Mouse (Mus musculus) kidney, adult 2 months (tissue): ENCODE results near the gene Borcs5. TPM values are rescaled to one million over a fixed set of nuclear protein-coding genes. Genes with fewer than 3 reads are reported as not detected.
A peak's percentile ranks its signal among the peaks of the same experiment; 100 is the strongest.

ENCODE experiments used
- DNase-seq: peaks from one replicate; pipeline ENCODE4 v3.0.0; 2021
- H3K27ac ChIP-seq: fragments of 200-500 bp; 2 replicates; pipeline ENCODE4 v1.5.1; 2012; ENCODE audit warnings: low read depth, low read length, control low read depth, inconsistent platforms; ENCODE audit not compliant: insufficient read depth
- H3K27me3 ChIP-seq: fragments of 200-500 bp; replicated peaks from 2 replicates; pipeline ENCODE4 v1.6.1; 2012; ENCODE audit warnings: mild to moderate bottlenecking, moderate library complexity, low read length, inconsistent platforms; ENCODE audit not compliant: control insufficient read depth, insufficient read depth
- H3K36me3 ChIP-seq: fragments of 200-500 bp; 2 replicates; pipeline ENCODE4 v1.6.1; 2012; ENCODE audit warnings: mild to moderate bottlenecking, moderate library complexity, low read length, inconsistent platforms; ENCODE audit not compliant: control insufficient read depth, insufficient read depth
- H3K4me1 ChIP-seq: fragments of 200-500 bp; 2 replicates; pipeline ENCODE4 v1.6.1; 2011; ENCODE audit warnings: low read length; ENCODE audit not compliant: control insufficient read depth, insufficient read depth
- H3K4me3 ChIP-seq: fragments of 200-500 bp; 2 replicates; pipeline ENCODE4 v1.5.1; 2011; ENCODE audit warnings: mild to moderate bottlenecking, low read depth, low read length, control low read depth; ENCODE audit not compliant: insufficient read depth
- CTCF ChIP-seq: fragments of 200-500 bp; conservative IDR thresholded peaks from 2 replicates; pipeline ENCODE4 v1.5.1; 2011; ENCODE audit warnings: low read depth, mild to moderate bottlenecking, control low read depth, low read length, moderate library complexity, mixed read lengths; ENCODE audit not compliant: insufficient read depth, insufficient read length
- POLR2A ChIP-seq: fragments of 200-500 bp; IDR thresholded peaks from one replicate; pipeline ENCODE4 v1.6.1; 2011; ENCODE audit warnings: low read depth, low read length, control low read depth
- WGBS: fragments of 180-500 bp; shearing (Covaris S2); methylation state at CpG from one replicate; pipeline ENCODE4 v1.1.7; 2018; 5-methylcytosine and 5-hydroxymethylcytosine counted together
- polyA plus RNA-seq: library from polyadenylated mRNA; depleted of rRNA; stranded (reverse); fragments of >200 nt; gene quantifications from 2 replicates; pipeline ENCODE4 v1.2.3, GENCODE M21; 2012; rRNA removed

The Borcs5 gene
- polyA plus RNA-seq, 1 experiment, result 14.5 TPM

GRCm38 (mm10) chr6:134745876-134746275 is 106.6 kb downstream of the Borcs5 start:
- no peak overlapping the region for H3K4me3 ChIP-seq
- DNase-seq, result no peak
- WGBS, result 95% methylated on average over 7 of the region's 7 CpGs
- H3K36me3 ChIP-seq, result no peaks in the 10 kb centered on the region
- no peak for TF ChIP-seq CTCF
- TF ChIP-seq POLR2A, result no peak
- no peak overlapping the region for H3K27ac ChIP-seq
- no peaks in the 10 kb centered on the region for H3K4me1 ChIP-seq
- H3K27me3 ChIP-seq, result no peaks in the 10 kb centered on the region

DNA sequence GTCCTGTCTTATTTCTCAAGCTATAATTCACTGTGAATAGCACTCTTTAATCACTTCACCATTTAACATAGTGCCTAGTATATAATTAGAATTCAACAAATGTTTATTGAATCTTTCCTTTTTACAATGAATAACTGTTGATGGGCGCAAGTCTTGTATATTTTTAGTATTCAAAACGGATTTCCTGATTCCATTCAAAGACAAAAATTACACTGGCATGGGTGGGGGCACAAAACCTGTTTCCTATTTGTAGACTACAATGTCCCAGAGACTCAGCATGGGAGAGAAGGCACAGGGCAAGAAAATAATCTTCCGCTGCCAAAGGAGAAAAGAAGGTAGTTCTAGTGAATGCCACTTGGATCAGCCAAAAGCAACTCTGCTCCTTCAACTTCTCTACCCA is 108.8 kb downstream of the Borcs5 start:
- H3K36me3 ChIP-seq, result no peaks in the 10 kb centered on the region
- no peaks in the 10 kb centered on the region for H3K4me1 ChIP-seq
- H3K27me3 ChIP-seq, result no peaks in the 10 kb centered on the region
- H3K4me3 ChIP-seq, result no peak overlapping the region
- peak overlapping the region; percentile 78 for H3K27ac ChIP-seq
- WGBS, result 74% methylated on average over 3 of the region's 3 CpGs
- DNase-seq, result peak; percentile 49
- TF ChIP-seq POLR2A (no peak), CTCF (no peak)

- Histone ChIP-seq H3K4me3 (no peak overlapping the region), H3K27ac (no peak overlapping the region), H3K4me1 (no peaks in the 10 kb centered on the region), H3K36me3 (no peaks in the 10 kb centered on the region), H3K27me3 (no peaks in the 10 kb centered on the region)
- DNase-seq, result no peak
- WGBS, result 94% methylated on average over 4 of the region's 4 CpGs
- no peak for TF ChIP-seq POLR2A
- TF ChIP-seq CTCF, result no peak
Measured at GRCm38 (mm10) chr6:134751087-134751486, 111.8 kb downstream of the Borcs5 start.

DNA sequence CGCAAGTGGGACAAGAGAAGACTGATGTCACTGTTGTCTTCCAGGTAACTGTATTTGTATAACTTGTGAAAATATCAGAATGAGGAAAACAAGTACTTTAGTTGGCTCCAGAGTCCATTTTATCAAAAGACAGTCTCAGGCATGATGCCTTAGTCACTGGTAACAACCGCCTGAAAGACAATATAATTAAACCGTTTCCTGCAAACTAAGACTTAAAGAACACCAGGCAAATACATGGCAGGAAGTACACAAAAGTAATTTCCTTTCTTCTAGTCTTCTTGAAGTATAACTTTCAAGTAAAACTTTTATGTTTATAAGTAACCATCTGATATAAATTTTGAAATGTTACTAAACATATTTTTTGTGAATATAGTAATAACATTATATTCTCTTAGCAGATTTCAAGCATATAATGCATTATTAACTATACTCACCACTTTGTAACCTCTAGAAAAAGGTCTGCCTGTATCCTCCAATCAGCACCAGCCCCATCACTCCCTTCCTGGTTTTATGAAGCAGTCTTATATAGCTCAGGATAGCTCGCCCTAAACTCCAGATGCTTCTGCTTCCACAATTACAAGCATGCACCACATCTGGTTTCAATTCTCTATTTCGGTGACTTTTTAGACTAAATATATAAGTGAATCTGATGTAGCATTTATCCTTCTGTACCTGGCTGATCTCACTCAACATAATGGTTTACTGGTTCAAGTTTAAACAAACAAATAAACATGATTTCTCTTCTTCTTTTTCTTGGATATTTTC is 112.8 kb downstream of the Borcs5 start:
- 84% methylated on average over 5 of the region's 5 CpGs for WGBS
- TF ChIP-seq CTCF, result no peak
- no peak for TF ChIP-seq POLR2A
- Histone ChIP-seq H3K27ac (0 out of 2 replicates have a peak overlapping the region, but pooled peaks have one; percentile 30), H3K4me1 (no peaks in the 10 kb centered on the region), H3K36me3 (no peaks in the 10 kb centered on the region), H3K27me3 (no peaks in the 10 kb centered on the region), H3K4me3 (no peak overlapping the region)
- no peak for DNase-seq

- H3K27me3 ChIP-seq, result no peaks in the 10 kb centered on the region
- WGBS, result 95% methylated on average over 4 of the region's 4 CpGs
- DNase-seq, result no peak
- TF ChIP-seq CTCF (no peak), POLR2A (no peak)
- no peak overlapping the region for H3K27ac ChIP-seq
- H3K36me3 ChIP-seq, result no peaks in the 10 kb centered on the region
- no peak overlapping the region for H3K4me3 ChIP-seq
- no peaks in the 10 kb centered on the region for H3K4me1 ChIP-seq
Measured at GRCm38 (mm10) chr6:134753412-134753811, 114.1 kb downstream of the Borcs5 start.

GRCm38 (mm10) chr6:134753858-134754257 is 114.5 kb downstream of the Borcs5 start:
- no peak for TF ChIP-seq POLR2A
- TF ChIP-seq CTCF, result no peak
- 97% methylated on average over 11 of the region's 11 CpGs for whole genome bisulfite sequencing
- no peak overlapping the region for H3K4me3 ChIP-seq
- no peak overlapping the region for H3K27ac ChIP-seq
- H3K36me3 ChIP-seq, result no peaks in the 10 kb centered on the region
- H3K27me3 ChIP-seq, result no peaks in the 10 kb centered on the region
- H3K4me1 ChIP-seq, result no peaks in the 10 kb centered on the region
- DNase-seq, result no peak

GRCm38 (mm10) chr6:134756058-134756457 is 116.7 kb downstream of the Borcs5 start:
- WGBS, result 92% methylated on average over 4 of the region's 4 CpGs
- Histone ChIP-seq H3K4me3 (no peak overlapping the region), H3K27ac (no peak overlapping the region), H3K4me1 (no peaks in the 10 kb centered on the region), H3K36me3 (no peaks in the 10 kb centered on the region; the same call in 1 of the 2 replicates), H3K27me3 (no peaks in the 10 kb centered on the region)
- TF ChIP-seq CTCF (no peak), POLR2A (no peak)
- no peak for DNase-seq

Other genes with a start within 250 kb of the Borcs5 start
- gene Bcl2l14, start 243.2 kb upstream of the Borcs5 start, polyA plus RNA-seq, result 0.77 and 1.1 TPM in 2 replicates
- 39.6 and 46.0 TPM in 2 replicates for gene Lrp6, start 72.5 kb upstream of the Borcs5 start, polyA plus RNA-seq
- gene Mansc1, start 7.0 kb upstream of the Borcs5 start, polyA plus RNA-seq, result 8.8 and 9.6 TPM in 2 replicates
- gene Dusp16, start 153.1 kb downstream of the Borcs5 start, polyA plus RNA-seq, result 11.7 and 17.6 TPM in 2 replicates
- 20.4 and 26.1 TPM in 2 replicates for gene Crebl2, start 190.6 kb downstream of the Borcs5 start, polyA plus RNA-seq